Mouse (Mus musculus) inflammation-experienced regulatory T-cells (primary cell): Measurements from ENCODE around the gene Krt81. TPM values are rescaled to one million over a fixed set of nuclear protein-coding genes. Genes with fewer than 3 reads are reported as not detected.

Experiments
- polyA plus RNA-seq, 2 experiments: library from polyadenylated mRNA; unstranded; fragments of 100-300 nt; shearing (Covaris generic); gene quantifications; one replicate each; pipeline ENCODE4 v1.2.1; 2017

The Krt81 gene
- polyA plus RNA-seq: not detected

GRCm38 (mm10) chr15:101463651-101464050 lies at the start of gene Krt81:
Krt81 (minus strand) TSS chr15:101463751.

GRCm38 (mm10) chr15:101491431-101491830 lies 27.9 kb upstream of the Krt81 start, which contains the start of gene Krt83:
Krt83 (minus strand) TSS chr15:101491512.

GRCm38 (mm10) chr15:101472952-101473528 lies 9.5 kb upstream of the Krt81 start, which contains the start of gene Krt86:
Krt86 (plus strand) TSS chr15:101473478.

GRCm38 (mm10) chr15:101447444-101447843 lies 16.1 kb downstream of the Krt81 start, which contains the start of gene Krt88:
Krt88 (plus strand) TSS chr15:101447744.

GRCm38 (mm10) chr15:101438555-101438954 lies 25.0 kb downstream of the Krt81 start, which contains the start of gene Krt87:
Krt87 (minus strand) TSS chr15:101438804.

GRCm38 (mm10) chr15:101410775-101411174 lies 52.8 kb downstream of the Krt81 start, which contains the start of gene Krt7:
Krt7 (plus strand) TSS chr15:101411043.

Other genes starting within 250 kb of the Krt81 start
- gene Grasp, start 239.6 kb downstream of the Krt81 start, polyA plus RNA-seq: 10 to 100 TPM in 1 of 2 experiments, 1 to 10 TPM in 1; 5.2 to 18.9 TPM
- 100 to 1,000 TPM in 1 of 2 experiments, 10 to 100 TPM in 1; 34.6 to 106 TPM for gene Nr4a1, start 209.5 kb downstream of the Krt81 start, polyA plus RNA-seq
- 10 to 100 TPM; 58.8 to 63.1 TPM for gene Atg101, start 179.5 kb downstream of the Krt81 start, polyA plus RNA-seq
- gene 6030408B16Rik, start 170.5 kb downstream of the Krt81 start, polyA plus RNA-seq: under 1 TPM in 1 of 2 experiments, not detected in 1; 0.55 TPM
- 1 to 10 TPM in 1 of 2 experiments, not detected in 1; 4.4 TPM for gene Krt80, start 93.6 kb downstream of the Krt81 start, polyA plus RNA-seq
- under 1 TPM; 0.11 to 0.12 TPM for gene Krt7, start 52.7 kb downstream of the Krt81 start, polyA plus RNA-seq
- gene Krt87, start 24.9 kb downstream of the Krt81 start, polyA plus RNA-seq: under 1 TPM in 1 of 2 experiments, not detected in 1; 0.23 TPM
- gene Krt88, start 16.0 kb downstream of the Krt81 start, polyA plus RNA-seq: not detected
- under 1 TPM in 1 of 2 experiments, not detected in 1; 0.11 TPM for gene Krt86, start 9.7 kb upstream of the Krt81 start, polyA plus RNA-seq
- gene Krt83, start 27.8 kb upstream of the Krt81 start, polyA plus RNA-seq: 1 to 10 TPM; 1.4 to 3.3 TPM
- gene Gm49425, start 53.5 kb upstream of the Krt81 start, polyA plus RNA-seq: not detected
- 1 to 10 TPM in 1 of 2 experiments, under 1 TPM in 1; 0.10 to 1.6 TPM for gene Krt84, start 69.1 kb upstream of the Krt81 start, polyA plus RNA-seq
- gene Krt82, start 86.9 kb upstream of the Krt81 start, polyA plus RNA-seq: not detected
- under 1 TPM in 1 of 2 experiments, not detected in 1; 0.15 TPM for gene Krt90, start 99.2 kb upstream of the Krt81 start, polyA plus RNA-seq
- gene Krt75, start 110.2 kb upstream of the Krt81 start, polyA plus RNA-seq: 1 to 10 TPM in 1 of 2 experiments, under 1 TPM in 1; 0.14 to 1.3 TPM
- gene Gm5414, start 164.4 kb upstream of the Krt81 start, polyA plus RNA-seq: under 1 TPM in 1 of 2 experiments, not detected in 1; 0.10 TPM
- gene Gm5478, start 183.6 kb upstream of the Krt81 start, polyA plus RNA-seq: not detected
- not detected for gene Krt6b, start 216.5 kb upstream of the Krt81 start, polyA plus RNA-seq
- gene Krt6a, start 230.6 kb upstream of the Krt81 start, polyA plus RNA-seq: under 1 TPM in 1 of 2 experiments, not detected in 1; 0.16 TPM
- gene Krt5, start 249.1 kb upstream of the Krt81 start, polyA plus RNA-seq: under 1 TPM in 1 of 2 experiments, not detected in 1; 0.07 TPM